Mouse (Mus musculus): ENCODE measurements at regions not wholly inside any gene's neighbourhood (a gene's known extent, or its start where the extent isn't known, plus 50 kb on each side); places are given as distances from the start of the nearest gene placed in this dataset.
"Not testable (repeated sequence)": the region's sequence is repeated elsewhere in the genome, so short reads cannot be mapped to it uniquely, and the experiment has no call there.

DNA sequence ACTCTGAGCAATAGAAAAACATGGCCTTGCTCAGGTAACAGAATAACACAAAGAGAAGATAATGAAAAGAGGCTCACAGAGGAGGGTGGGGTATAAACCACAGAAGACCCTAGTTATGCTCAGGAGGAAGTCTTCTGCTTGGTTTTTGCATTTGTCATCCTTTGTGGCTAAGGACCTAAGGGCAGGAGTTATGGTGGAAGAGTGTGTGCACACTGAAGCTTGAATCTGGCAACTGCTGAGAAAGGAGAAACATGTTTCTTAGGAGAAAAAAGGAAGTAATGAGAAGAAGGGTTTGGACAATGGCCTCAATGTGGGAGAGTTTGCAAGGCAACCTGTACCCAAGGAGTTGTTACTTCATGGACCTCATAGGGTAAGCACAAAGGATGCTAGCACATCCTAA, 106.8 kb upstream of the Nyap2 start:
- no peak overlapping the region for H3K4me2 ChIP-seq (replicated peaks)
- no peaks in the 10 kb centered on the region for H3K4me1 ChIP-seq
- no peaks in the 10 kb centered on the region for H3K27me3 ChIP-seq
- H3K4me3 ChIP-seq: no peak overlapping the region
- no peaks in the 10 kb centered on the region for H3K9me3 ChIP-seq
- H3K9ac ChIP-seq: no peak overlapping the region
- no peaks in the 10 kb centered on the region for H3K36me3 ChIP-seq
- no peak for ATAC-seq (ENCODE audit: insufficient number of reproducible peaks, insufficient read depth, low FRiP score, low TSS enrichment)
- H3K27ac ChIP-seq: no peak overlapping the region

DNA sequence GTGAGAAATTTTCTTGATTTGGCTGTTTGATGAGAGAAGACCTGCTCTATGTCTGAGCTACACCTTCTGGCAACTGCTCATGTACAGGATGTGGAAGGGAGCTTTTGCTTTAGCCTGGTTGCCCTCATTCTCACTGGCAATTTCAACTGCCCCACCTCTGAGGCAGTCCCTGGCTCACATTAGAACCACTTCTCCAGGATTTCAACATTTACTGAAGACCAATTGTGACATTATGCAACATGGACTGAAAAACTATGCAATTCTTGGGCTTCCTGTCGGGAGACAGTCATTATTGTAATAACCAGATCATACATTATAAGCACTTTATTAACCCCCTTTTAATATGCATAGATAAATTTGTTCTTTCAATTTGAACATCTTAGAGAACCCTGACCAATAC, 107.6 kb upstream of the Nyap2 start:
- WGBS: 67% methylated on average over 1 of the region's 1 CpGs
- Histone ChIP-seq H3K9me3 (no peaks in the 10 kb centered on the region), H3K9ac (no peak overlapping the region), H3K36me3 (no peaks in the 10 kb centered on the region), H3K4me2 (replicated peaks) (no peak overlapping the region), H3K4me3 (no peak overlapping the region), H3K4me1 (no peaks in the 10 kb centered on the region), H3K27me3 (no peaks in the 10 kb centered on the region), H3K27ac (no peak overlapping the region)
- ATAC-seq (ENCODE audit: insufficient number of reproducible peaks, insufficient read depth, low FRiP score, low TSS enrichment): no peak

DNA sequence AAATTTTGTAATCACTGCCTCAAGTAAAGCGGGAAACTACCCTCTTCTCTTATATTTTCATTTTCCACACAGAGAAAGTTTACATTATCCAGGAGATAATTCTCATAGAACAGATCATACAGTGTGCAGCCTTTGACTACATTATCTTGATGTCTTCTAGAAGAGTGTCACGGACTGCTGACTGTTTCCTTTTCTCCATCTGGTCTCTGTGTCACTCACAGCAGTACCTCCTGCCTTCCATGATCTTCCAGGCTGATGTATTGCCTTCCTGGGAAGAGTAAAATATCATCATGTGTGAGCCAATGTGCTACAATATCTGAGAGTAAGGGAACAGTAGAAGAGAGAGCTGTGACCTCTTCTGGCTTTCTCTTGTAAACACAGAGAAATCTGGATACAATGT, 111.0 kb upstream of the Nyap2 start:
- H3K4me3 ChIP-seq: no peak overlapping the region
- H3K9ac ChIP-seq: no peak overlapping the region
- H3K4me1 ChIP-seq: no peaks in the 10 kb centered on the region
- ATAC-seq (ENCODE audit: insufficient number of reproducible peaks, insufficient read depth, low FRiP score, low TSS enrichment): no peak
- 80% methylated on average over 2 of the region's 2 CpGs for WGBS
- H3K4me2 ChIP-seq (replicated peaks): no peak overlapping the region
- no peaks in the 10 kb centered on the region for H3K9me3 ChIP-seq
- H3K36me3 ChIP-seq: no peaks in the 10 kb centered on the region
- no peak overlapping the region for H3K27ac ChIP-seq
- no peaks in the 10 kb centered on the region for H3K27me3 ChIP-seq

DNA sequence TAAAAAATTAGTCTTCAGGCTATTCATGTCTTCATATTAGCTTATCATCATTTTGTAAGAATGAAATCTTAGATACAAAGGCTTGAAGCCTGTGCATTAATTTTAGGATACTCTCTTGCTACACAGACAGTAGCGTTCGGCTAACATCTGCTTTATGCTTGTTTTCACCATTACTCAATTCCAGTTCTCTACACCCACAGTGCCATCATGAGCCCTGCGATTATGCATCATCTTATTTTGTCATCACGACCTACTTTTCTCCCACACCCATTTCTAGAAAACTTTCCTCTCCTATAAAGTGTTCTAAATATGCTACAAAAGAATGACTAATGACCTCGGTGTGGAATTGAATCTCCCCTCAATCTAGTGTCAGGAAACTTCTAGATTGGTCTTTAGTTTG, 112.4 kb upstream of the Nyap2 start:
- no peak overlapping the region for H3K4me2 ChIP-seq (replicated peaks)
- no peaks in the 10 kb centered on the region for H3K4me1 ChIP-seq
- no peak overlapping the region for H3K9ac ChIP-seq
- no peaks in the 10 kb centered on the region for H3K9me3 ChIP-seq
- H3K36me3 ChIP-seq: no peaks in the 10 kb centered on the region
- H3K4me3 ChIP-seq: no peak overlapping the region
- WGBS: 86% methylated on average over 5 of the region's 5 CpGs
- no peak for ATAC-seq (ENCODE audit: insufficient number of reproducible peaks, insufficient read depth, low FRiP score, low TSS enrichment)
- no peaks in the 10 kb centered on the region for H3K27me3 ChIP-seq
- H3K27ac ChIP-seq: no peak overlapping the region

DNA sequence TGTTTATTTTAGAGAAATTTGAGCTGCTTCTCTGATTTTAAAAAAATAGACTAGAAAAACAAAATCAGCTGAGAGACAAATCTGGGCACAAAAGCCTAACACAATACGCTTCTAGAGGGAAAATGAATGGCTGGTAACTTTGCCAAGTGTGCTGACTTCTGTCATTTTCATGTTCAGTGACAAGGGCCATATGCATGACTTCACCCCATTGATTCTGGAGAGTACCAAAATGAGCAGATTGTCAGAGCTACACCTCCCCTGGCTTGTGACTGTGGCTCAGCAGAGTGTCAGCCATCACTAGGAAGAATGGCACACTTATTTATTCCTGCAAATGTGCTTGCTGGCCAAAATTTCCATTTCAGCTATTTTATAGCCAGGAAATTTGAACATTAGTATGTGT, 112.9 kb upstream of the Nyap2 start:
- no peak overlapping the region for H3K4me2 ChIP-seq (replicated peaks)
- H3K9me3 ChIP-seq: no peaks in the 10 kb centered on the region
- WGBS: 76% methylated on average over 1 of the region's 1 CpGs
- H3K27me3 ChIP-seq: no peaks in the 10 kb centered on the region
- H3K4me3 ChIP-seq: no peak overlapping the region
- H3K4me1 ChIP-seq: no peaks in the 10 kb centered on the region
- no peak overlapping the region for H3K27ac ChIP-seq
- H3K9ac ChIP-seq: no peak overlapping the region
- no peak for ATAC-seq (ENCODE audit: insufficient number of reproducible peaks, insufficient read depth, low FRiP score, low TSS enrichment)
- H3K36me3 ChIP-seq: no peaks in the 10 kb centered on the region

DNA sequence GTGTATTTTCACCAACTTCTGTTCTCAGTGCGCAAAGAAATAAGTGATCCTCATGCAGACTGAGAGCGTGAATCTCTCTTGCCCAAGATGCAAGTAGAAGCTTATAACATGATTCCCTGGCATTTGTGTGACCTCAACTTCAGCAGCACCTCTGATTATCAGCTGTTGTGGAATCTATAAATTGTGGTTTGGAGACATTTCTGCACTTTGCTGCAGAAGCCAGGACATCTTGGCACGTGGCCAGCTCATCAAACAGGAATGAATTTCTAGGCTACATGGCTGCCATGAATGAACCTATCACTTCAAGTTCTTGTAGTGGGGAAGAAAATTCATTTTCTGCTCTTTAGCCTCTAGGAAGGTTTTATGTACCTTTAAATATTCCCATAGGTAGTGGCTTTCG, 126.3 kb upstream of the Nyap2 start:
- Histone ChIP-seq H3K36me3 (no peaks in the 10 kb centered on the region), H3K9me3 (no peaks in the 10 kb centered on the region), H3K9ac (no peak overlapping the region), H3K27me3 (no peaks in the 10 kb centered on the region), H3K4me2 (replicated peaks) (no peak overlapping the region), H3K4me3 (no peak overlapping the region), H3K27ac (no peak overlapping the region), H3K4me1 (no peaks in the 10 kb centered on the region)
- 83% methylated on average over 4 of the region's 4 CpGs for WGBS
- no peak for ATAC-seq (ENCODE audit: insufficient number of reproducible peaks, insufficient read depth, low FRiP score, low TSS enrichment)

DNA sequence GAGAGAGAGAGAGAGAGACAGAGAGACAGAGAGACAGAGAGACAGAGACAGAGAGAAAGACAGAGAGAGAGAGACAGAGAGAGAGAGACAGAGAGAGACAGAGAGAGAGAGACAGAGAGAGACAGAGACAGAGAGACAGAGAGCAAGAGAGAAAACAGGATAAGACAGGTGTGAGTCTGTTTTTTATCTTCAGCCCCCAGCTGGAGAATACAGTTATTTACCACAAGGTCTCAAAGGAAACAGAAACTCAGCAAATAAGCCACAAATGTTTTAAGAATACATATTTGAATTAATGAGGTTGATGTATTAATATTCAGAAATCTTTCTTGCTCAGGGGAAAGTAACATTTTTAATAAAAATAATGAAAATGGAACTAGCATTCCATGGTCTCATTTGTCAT, 130.7 kb upstream of the Nyap2 start:
- H3K36me3 ChIP-seq; H3K9me3 ChIP-seq; H3K4me3 ChIP-seq; H3K27ac ChIP-seq; H3K4me2 ChIP-seq (replicated peaks); H3K4me1 ChIP-seq; H3K9ac ChIP-seq; ATAC-seq (ENCODE audit: insufficient number of reproducible peaks, insufficient read depth, low FRiP score, low TSS enrichment); H3K27me3 ChIP-seq: not testable (repeated sequence)

DNA sequence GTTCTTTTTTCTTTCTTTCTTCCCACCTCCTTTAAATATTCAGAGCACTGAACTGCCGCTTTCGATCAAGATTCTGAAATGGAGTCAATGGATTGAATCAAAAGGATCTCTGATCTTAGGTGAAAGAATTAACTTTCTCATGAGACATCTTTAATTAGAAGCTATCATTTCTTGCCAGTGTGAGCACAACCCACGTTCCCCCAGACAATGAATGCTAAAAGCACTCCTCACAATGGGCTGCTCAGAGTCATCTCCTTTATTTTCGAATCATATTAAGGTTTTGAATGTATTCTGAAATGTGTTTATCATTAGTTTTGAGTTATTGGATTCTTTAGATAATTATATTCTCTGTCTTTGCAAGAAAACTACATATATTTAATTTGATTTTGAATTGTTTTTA, 137.4 kb upstream of the Nyap2 start:
- Histone ChIP-seq H3K9ac (no peak overlapping the region), H3K36me3 (no peaks in the 10 kb centered on the region), H3K4me1 (no peaks in the 10 kb centered on the region), H3K4me3 (no peak overlapping the region), H3K4me2 (replicated peaks) (no peak overlapping the region), H3K27ac (no peak overlapping the region), H3K27me3 (no peaks in the 10 kb centered on the region), H3K9me3 (no peaks in the 10 kb centered on the region)
- no peak for ATAC-seq (ENCODE audit: insufficient number of reproducible peaks, insufficient read depth, low FRiP score, low TSS enrichment)
- 79% methylated on average over 4 of the region's 4 CpGs for WGBS

DNA sequence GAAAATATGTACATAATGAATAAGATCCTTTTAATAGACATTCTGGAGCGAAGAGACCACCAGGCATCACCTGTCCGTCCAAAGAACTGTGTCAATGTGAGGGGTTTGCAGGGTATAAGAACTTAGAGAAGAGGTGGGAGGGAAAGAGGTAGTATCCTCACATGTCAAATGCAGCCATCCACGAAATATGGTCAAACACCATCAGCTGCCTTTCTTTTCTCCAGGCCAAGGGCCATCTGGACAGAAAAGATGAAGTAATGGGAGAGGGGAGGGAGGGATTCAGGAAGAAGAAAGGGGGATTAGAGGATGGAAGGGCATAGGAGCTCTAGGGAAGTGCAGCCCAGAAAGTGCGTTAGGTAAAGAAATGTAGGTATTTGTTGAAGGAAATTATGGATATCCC, 141.0 kb upstream of the Dock10 start:
- Histone ChIP-seq H3K4me2 (replicated peaks) (no peak overlapping the region), H3K36me3 (no peaks in the 10 kb centered on the region), H3K27ac (no peak overlapping the region), H3K4me1 (no peaks in the 10 kb centered on the region), H3K9me3 (no peaks in the 10 kb centered on the region), H3K4me3 (no peak overlapping the region), H3K27me3 (no peaks in the 10 kb centered on the region), H3K9ac (no peak overlapping the region)
- no peak for ATAC-seq (ENCODE audit: insufficient number of reproducible peaks, insufficient read depth, low FRiP score, low TSS enrichment)
- WGBS: 70% methylated on average over 4 of the region's 4 CpGs

DNA sequence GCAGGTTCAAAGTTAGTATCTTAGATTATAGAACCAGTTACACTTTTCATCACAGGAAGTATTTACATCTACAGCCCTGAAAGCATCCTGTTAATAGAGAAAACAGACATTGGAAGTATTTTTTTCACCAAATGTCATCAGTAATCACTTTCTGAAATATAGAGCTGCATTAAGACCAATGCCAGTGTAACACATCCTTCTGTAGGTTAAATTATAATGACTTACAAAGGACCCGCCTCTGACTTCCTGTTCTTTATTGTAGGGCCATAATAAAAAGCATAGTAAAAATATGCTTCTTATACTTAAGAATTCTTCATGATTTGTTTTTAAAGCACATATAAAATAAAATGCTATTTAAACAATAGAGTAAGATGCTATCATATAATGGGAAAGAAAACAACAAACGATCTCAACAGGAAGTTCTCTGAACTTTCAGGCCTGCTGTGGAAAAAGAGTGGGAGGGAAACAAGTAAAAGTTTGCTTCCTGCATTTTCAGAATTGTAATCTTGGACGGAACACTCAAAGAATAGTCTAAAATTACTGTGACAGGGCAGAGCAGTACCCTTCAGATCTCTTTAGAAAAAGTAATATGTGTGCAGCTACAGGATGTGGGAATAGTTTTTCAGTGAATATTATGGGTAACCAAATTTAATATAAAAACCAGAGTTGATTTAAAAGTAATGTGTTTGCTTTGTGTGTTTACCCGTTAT, 116.0 kb upstream of the Dock10 start:
- H3K36me3 ChIP-seq: no peaks in the 10 kb centered on the region
- no peaks in the 10 kb centered on the region for H3K27me3 ChIP-seq
- H3K27ac ChIP-seq: no peak overlapping the region
- 73% methylated on average over 4 of the region's 4 CpGs for WGBS
- no peaks in the 10 kb centered on the region for H3K9me3 ChIP-seq
- no peak overlapping the region for H3K4me2 ChIP-seq (replicated peaks)
- no peak overlapping the region for H3K9ac ChIP-seq
- no peak for ATAC-seq (ENCODE audit: insufficient number of reproducible peaks, insufficient read depth, low FRiP score, low TSS enrichment)
- H3K4me1 ChIP-seq: no peaks in the 10 kb centered on the region
- H3K4me3 ChIP-seq: no peak overlapping the region

DNA sequence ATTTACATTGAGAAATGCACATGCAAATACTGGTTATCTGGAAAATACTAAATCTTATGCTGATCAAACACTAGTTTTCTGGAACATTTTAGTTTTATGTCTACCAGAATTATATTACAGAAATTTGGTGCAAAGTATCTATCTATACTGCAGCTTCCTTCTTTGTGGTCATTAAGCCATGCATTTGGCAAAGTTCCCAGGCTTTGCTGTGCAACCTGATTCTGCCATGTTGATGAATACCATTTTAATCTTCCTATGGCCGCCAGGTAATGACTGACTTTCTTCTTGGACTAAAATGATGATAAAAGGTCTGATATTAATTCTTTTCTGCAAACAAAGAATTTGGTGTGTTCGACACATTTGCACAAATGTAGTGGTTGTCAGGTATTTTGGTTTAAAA, 115.3 kb upstream of the Dock10 start:
- Histone ChIP-seq H3K27me3 (no peaks in the 10 kb centered on the region), H3K4me1 (no peaks in the 10 kb centered on the region)
- WGBS: 74% methylated on average over 2 of the region's 2 CpGs

DNA sequence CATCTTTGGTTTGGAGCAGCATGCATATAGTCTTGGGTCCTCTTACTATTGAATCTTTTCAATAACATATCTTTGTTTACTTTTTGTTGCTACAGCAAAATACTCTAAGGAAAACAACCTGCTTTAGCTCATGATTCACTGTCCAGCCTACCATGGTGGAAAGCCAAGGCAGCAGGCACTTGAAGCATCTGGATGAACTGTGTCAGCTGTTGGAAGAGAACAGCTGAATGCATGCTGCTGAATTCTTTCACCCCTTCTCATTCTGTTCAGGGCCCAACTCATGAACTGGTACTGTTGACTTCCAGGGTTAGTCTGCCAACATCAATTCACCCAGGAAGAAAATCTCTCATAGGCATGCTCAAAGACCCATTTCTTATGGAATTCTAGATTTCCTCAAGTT, 110.5 kb upstream of the Dock10 start:
- H3K27me3 ChIP-seq: no peaks in the 10 kb centered on the region
- no peak overlapping the region for H3K4me2 ChIP-seq (replicated peaks)
- no peaks in the 10 kb centered on the region for H3K9me3 ChIP-seq
- H3K27ac ChIP-seq: no peak overlapping the region
- H3K9ac ChIP-seq: no peak overlapping the region
- no peak overlapping the region for H3K4me3 ChIP-seq
- H3K4me1 ChIP-seq: no peaks in the 10 kb centered on the region
- H3K36me3 ChIP-seq: no peaks in the 10 kb centered on the region
- no peak for ATAC-seq (ENCODE audit: insufficient number of reproducible peaks, insufficient read depth, low FRiP score, low TSS enrichment)

More for the DNA sequence above, 115.3 kb upstream of the Dock10 start:
- ATAC-seq (ENCODE audit: insufficient number of reproducible peaks, insufficient read depth, low FRiP score, low TSS enrichment): no peak
- Histone ChIP-seq H3K9me3 (no peaks in the 10 kb centered on the region), H3K4me2 (replicated peaks) (no peak overlapping the region), H3K9ac (no peak overlapping the region), H3K27ac (no peak overlapping the region), H3K4me3 (no peak overlapping the region), H3K36me3 (no peaks in the 10 kb centered on the region)

DNA sequence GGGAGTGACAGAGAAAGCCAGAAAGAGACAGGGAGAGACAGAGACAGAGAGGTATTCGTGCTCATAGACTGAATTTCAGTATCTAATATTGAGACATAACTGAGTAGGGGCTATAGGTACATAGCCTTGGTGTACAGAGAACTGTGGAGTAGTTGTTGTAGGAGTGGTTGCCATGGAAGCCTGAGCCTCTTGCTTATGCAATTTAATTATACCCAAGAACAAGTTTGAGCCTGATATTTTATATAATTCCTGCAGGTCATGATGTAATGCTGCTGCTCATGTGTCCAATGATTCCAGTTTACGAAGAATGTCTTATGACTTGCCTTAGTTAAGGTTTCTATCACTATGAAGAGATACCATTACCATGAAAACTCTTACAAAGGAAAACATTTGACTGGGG, 98.7 kb upstream of the Dock10 start:
- H3K27me3 ChIP-seq: no peaks in the 10 kb centered on the region
- no peaks in the 10 kb centered on the region for H3K9me3 ChIP-seq
- no peak for ATAC-seq (ENCODE audit: insufficient number of reproducible peaks, insufficient read depth, low FRiP score, low TSS enrichment)
- no peak overlapping the region for H3K27ac ChIP-seq
- WGBS: 85% methylated on average over 2 of the region's 2 CpGs
- no peak overlapping the region for H3K4me3 ChIP-seq
- no peak overlapping the region for H3K9ac ChIP-seq
- no peak overlapping the region for H3K4me2 ChIP-seq (replicated peaks)
- H3K36me3 ChIP-seq: no peaks in the 10 kb centered on the region
- peaks cover 9% of the 10 kb centered on the region for H3K4me1 ChIP-seq

Data from embryonic facial prominence, embryonic 12.5 days (tissue).